Mouse (Mus musculus) left cerebral cortex, adult 11 months (tissue): ENCODE measurements at regions not wholly inside any gene's neighbourhood (a gene's known extent, or its start where the extent isn't known, plus 50 kb on each side); places are given as distances from the start of the nearest gene placed in this dataset.

Experiments used
- DNase-seq: peaks from one replicate; pipeline ENCODE4 v3.0.0; 2022; ENCODE audit warnings: low spot score

DNA sequence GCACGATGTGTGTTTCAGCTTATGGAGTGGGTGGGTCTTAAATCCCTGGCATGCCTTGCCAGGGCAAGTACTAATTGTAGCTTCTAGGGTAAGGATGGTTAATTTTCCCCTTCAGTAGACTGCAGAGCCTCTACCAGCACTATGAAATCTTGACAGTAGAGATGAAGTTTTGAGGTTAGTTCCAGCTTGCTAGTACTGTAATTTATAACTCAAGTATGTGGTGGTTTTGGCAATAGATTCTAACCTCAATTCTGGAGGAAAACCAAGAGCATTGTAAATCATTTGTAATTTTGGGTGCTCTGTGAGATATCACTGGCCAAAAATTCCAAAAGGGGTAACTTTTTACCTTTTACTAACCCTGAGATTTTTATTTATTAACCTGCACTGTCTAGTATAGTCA is 164.3 kb upstream of the Ednrb start:
- DNase-seq, result no peak

- no peak for DNase-seq
These were observed 162.2 kb upstream of the Ednrb start for GRCm38 (mm10) chr14:104006426-104006825.

DNA sequence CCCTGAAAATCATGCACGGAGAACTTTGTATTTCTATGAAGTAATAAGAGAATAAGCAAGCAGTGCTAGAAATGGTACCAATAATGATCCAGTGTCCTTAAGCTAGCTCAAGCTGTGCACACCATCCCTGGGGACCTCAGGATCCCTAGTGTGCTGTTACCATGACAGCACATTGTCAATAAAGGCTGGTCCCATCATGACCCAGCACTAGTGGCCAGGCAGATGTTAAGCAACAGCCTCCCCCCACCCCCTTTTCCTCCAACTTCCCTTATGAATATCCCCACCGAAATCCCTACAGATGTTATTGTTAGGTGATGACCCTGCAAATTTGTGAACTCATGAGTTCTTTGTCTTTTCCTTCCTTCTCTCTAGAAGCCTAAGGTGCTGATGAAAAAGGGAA is 160.9 kb upstream of the Ednrb start:
- no peak for DNase-seq

- DNase-seq, result no peak
These were observed 158.2 kb upstream of the Ednrb start for GRCm38 (mm10) chr14:104002421-104002820.

GRCm38 (mm10) chr14:103990418-103990817 is 146.2 kb upstream of the Ednrb start:
- no peak for DNase-seq

DNA sequence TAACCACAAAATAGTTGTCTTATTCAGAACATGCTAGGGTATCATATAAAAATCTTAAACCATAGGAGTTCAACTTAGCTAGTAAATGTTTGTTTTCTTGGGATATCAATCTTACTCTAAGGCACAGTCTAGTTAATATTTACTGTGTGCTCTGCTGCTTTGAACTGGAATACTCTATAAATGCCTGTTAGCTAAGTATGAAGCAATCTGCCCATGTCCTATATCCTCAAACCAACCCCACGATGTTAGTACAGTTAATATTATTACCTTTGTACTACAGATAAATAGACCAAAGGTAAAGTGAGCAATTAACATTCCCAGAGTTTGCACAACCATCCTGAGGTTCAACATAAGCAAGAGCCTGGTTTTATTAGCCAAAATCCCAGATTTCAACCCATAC is 145.7 kb upstream of the Ednrb start:
- DNase-seq, result no peak

DNA sequence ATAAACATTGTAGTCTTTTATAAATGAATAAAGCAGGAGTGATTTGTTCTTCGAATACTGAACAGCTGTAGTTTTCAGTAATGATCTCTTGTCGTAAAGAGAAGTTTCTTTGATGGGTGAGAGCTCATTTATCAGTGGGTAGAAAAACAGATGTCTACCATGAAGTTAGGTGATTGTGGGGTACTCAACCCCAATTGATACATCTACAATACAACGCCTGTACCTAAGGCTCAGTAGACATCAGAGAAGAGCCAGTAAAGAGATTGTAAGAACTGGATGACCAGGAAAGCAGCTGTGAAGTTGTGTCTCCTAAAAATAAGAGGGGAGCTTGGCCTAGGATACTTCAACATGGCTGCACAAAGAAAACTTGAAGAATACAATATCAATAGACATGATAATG is 143.1 kb upstream of the Ednrb start:
- DNase-seq, result no peak

GRCm38 (mm10) chr14:103984349-103984748 is 140.1 kb upstream of the Ednrb start:
- no peak for DNase-seq

DNA sequence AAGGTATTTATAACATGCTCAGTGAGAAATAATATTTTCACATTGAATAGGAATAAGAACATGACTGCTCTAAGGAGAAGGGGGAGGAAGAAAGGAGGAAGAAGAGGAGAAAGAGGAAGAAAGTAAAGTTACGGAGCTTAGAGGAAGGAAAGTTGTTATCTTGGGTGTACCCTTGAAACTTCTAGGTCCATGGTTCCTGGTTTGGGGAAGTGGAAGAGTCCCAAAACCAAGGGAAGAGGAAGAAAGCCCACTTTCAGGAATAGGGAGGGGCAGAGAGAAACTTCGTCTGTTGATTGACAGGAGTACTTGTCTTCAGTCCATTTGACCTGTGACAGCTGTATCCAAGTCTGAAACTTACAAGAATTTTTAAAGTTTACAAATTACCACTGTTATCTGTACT is 134.6 kb upstream of the Ednrb start:
- DNase-seq, result no peak

GRCm38 (mm10) chr14:103977769-103978168 is 133.6 kb upstream of the Ednrb start:
- no peak for DNase-seq

DNA sequence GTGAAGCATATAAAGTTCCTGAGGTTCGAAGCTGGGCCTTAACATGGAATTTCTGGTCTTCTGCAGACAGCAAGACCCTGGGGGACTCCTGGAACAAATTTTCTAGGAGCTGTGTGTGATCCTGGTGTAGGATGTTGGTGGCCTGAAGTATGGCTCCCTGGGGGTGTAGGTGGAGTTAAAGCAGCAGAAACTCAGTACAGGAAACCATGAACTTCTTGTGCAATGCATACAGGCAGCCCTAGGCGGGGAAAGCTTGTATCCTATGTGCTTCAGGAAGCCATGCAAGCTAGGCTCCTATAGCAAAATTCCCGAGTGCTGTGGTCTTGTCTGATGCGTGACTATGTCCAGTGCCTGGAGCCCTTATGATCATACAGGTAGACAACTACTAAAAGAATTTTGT is 129.8 kb upstream of the Ednrb start:
- no peak for DNase-seq

GRCm38 (mm10) chr14:103973111-103973510 is 128.9 kb upstream of the Ednrb start:
- DNase-seq, result no peak

GRCm38 (mm10) chr14:103969305-103969704 is 125.1 kb upstream of the Ednrb start:
- no peak for DNase-seq

DNA sequence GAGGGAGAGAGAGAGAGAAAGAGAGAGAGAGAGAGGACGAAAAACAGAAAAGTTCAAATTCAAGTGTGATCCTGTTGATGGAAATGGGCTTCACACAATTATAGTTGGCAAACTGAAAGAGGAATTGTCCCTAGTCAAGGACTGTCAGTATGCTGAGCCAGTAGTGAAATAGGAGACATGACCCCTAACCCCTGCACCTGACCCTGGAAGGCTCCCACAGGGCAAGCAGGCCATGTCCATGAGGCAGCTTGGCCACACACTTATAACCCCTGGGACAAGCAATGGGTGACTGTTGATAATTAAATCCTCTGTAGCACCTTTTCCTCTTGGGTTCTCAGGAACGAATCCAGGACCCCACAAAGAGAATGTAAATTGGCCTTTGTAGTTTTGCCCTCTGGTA is 122.1 kb upstream of the Ednrb start:
- no peak for DNase-seq

DNA sequence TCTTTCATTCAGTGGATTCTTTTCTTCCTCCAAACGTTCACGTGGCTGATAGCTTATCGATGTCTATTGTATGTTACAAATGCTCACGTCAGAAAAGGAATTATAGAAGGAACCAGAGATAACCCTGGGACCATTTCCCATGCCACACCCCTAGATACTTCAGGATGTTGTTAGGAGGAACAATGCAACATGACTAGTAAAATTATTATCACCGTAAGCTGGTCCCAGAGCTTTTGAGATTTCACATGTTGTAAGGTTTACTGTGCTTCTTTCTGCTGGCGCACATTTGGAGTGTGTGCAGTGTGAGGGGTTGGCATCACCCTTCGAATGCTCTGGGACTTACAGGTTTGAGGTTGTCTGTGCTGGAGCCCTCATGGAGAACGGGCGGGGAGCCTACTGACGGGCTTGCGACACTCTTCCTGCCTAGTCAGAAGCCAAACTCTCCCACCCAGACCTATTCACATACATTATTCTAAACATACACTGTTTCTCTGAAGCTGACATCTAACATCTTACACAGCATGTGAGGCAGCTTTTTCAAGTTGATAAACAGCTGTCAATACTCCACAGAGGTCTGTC is 118.2 kb upstream of the Ednrb start:
- DNase-seq, result no peak

DNA sequence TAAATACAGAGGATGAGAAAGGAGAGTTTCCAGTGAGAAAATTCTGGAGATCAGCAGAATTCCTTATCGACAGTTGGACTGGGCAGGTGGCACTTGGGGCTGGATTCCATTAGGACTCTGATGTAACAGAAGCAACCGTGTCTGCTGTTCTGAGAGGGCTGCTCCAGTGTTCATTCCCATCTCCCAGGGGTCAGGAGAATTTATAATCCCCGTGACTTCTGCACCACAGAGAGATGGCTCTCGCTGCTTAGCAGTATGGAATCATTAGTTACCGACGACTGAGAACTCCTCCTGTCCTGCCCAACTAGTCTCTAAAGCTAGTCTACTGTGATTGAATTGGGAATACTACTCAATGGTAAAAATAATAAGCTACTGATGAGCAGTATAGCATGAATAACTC is 107.7 kb upstream of the Ednrb start:
- no peak for DNase-seq

- DNase-seq, result no peak
These were observed 105.7 kb upstream of the Ednrb start for GRCm38 (mm10) chr14:103949950-103950349.

- DNase-seq, result no peak
These were observed 104.0 kb upstream of the Ednrb start for GRCm38 (mm10) chr14:103948026-103948777.

DNA sequence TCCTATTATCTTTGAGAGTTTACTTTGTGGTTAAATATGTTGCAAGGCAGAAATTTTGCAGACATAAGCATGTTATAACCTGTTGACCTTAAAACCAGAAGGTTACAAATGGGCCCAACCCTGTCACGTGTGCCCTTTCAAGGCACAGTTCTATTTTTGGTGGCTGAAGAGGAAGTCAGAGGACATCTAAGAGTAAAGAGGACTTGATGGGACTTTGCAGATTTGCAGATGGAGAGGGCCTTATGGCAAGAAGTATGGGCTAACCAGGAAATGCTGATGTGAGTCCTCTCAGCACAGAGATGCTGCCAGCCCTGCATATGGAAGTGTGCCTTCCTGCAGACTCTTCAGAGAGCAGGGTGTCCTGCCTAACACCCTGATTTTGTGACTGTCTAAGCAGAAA is 101.6 kb upstream of the Ednrb start:
- DNase-seq, result no peak

DNA sequence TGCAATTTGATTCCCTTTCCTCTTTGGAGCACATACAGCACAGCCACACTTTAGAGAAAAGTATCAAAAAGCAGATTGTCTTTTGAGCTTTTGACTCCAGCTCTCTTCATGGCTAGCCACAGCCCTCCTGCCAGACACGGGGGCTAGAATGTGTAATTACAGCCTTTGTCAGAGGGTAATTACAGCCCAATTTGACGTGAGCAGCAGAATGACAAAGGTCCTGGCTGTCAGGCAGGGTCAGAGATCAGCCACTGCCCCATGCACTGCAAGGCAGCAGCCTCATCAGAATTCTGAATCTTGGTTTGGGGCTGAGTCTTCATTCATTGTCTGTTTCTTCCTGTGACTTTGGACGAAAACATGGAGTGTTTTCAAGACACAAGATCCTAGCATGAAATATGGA is 95.7 kb upstream of the Ednrb start:
- no peak for DNase-seq

- no peak for DNase-seq
These were observed 94.7 kb upstream of the Ednrb start for GRCm38 (mm10) chr14:103938937-103939336.

GRCm38 (mm10) chr14:103938201-103938600 is 94.0 kb upstream of the Ednrb start:
- DNase-seq, result no peak

DNA sequence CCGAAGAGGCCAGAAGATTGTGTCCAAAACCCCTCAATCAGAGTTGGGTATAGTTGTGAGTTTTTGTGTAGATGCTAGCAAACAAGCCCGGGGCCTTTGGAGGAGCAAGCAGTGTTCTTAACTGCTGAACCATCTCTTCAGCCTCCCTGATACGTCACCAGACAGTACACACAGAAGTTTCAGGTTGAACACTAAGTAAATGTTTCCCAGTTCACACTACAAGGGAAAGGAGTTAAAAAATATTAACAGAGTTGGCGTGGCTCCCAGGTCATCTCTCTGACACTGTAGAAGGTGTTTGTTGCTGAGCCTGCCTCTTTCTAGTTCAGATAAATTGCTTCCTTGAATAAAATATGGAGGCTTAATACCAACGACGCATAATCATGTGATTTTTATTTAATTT is 93.5 kb upstream of the Ednrb start:
- no peak for DNase-seq

DNA sequence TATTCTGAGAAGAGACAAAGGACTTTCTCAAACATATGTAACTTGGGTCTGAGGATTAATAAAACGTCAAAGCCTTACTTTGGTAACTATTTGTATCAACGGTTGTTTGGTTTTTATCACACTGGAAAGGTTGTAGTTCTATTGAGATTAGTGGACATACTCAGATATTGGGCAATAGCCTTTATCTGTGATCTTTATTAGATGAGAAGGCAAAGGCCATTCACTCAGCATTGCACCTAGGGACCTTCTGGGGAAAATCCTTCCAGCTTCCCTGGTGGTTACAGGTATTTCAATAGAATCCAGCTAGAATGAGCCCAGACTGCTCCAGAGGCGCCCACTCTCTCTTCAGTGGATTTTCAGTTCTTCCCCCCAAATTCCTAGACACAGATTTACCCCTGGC is 89.6 kb upstream of the Ednrb start:
- DNase-seq, result no peak
